In the genomic region with DNA sequence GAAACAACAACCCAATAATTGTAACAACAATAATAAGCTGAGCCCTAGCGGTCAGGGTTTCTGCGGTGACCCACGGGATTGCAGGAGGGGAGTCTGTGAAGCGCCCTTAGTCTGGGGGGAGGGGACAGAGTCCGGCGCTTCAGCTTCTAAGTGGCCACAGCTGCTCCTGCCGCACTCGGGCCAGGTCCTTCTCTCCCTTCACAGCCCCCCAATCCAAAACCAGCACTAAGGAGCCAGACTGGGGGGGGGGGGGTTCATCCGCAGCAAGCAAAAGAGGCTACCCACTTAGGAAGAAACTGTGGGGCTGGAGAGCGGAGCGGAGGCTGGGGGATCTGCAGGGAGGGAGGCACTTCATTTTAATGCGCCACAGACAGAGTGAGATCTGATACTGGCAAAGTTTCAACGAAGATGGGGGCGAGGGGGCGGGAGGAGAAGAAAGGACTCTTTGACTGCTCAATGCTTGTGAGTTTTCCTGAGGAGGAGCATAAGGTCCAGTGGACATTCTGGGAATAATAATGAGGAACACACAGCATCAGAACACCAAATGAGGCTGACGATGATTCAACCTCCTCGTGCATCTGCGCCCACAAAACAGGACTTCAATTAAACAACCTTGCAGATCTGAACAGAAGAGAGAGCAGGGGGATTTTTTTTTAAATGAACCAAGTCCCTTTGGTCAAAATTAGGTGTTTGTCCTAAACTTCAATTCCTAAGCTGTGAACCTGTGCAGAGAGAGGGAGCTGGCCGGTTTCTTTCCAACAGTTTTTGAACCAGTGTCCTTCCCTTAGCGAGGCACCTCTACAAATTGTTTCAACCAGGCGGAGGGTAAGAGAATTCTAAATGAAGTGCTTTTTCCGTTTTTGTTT, we compare ENCODE assay signal across 7 mouse cellular contexts.
DNase-seq lines count a peak whose midpoint lies in the region; ATAC-seq lines count a peak whose summit lies in the region.

No protein-coding gene starts in this region.

- ATAC-seq in embryonic facial prominence, embryonic 13.5 days (ENCODE audit: insufficient number of reproducible peaks, insufficient read depth, low FRiP score, low TSS enrichment, low read depth): peak; percentile 53; the same call in 1 of the 2 replicates
- ATAC-seq in hindbrain, embryonic 15.5 days (ENCODE audit: low FRiP score, low read depth): peak; percentile 93
- ATAC-seq in limb, embryonic 13.5 days (ENCODE audit: low FRiP score, low read depth): peak; percentile 84

- peak overlapping the region; percentile 64 for H3K9ac ChIP-seq in embryonic facial prominence, embryonic 13.5 days
- H3K9ac ChIP-seq in hindbrain, embryonic 15.5 days: peak overlapping the region; percentile 24
- peak overlapping the region; percentile 61 for H3K9ac ChIP-seq in limb, embryonic 13.5 days

- DNase-seq in thymus, postnatal 4 days: peak; percentile 27
- DNase-seq in thymus, postnatal 36 days: no peak
- peak; percentile 84 for DNase-seq in retina, embryonic 14.5 days (ENCODE audit: low spot score)
- no peak for DNase-seq in urinary bladder, postnatal 25 days (ENCODE audit: low spot score)

- H3K4me3 ChIP-seq in embryonic facial prominence, embryonic 13.5 days: peak overlapping the region; percentile 43
- H3K4me3 ChIP-seq in hindbrain, embryonic 15.5 days: peak overlapping the region; percentile 42
- H3K4me3 ChIP-seq in limb, embryonic 13.5 days: peak overlapping the region; percentile 46

- H3K4me2 ChIP-seq in embryonic facial prominence, embryonic 13.5 days: peak overlapping the region; percentile 70
- peak overlapping the region; percentile 81 for H3K4me2 ChIP-seq in hindbrain, embryonic 15.5 days
- H3K4me2 ChIP-seq in limb, embryonic 13.5 days (replicated peaks): peak overlapping the region; percentile 76

- H3K27me3 ChIP-seq in embryonic facial prominence, embryonic 13.5 days: peaks cover 3% of the 10 kb centered on the region; the same call in 1 of the 2 replicates
- H3K27me3 ChIP-seq in hindbrain, embryonic 15.5 days: no peaks in the 10 kb centered on the region
- H3K27me3 ChIP-seq in limb, embryonic 13.5 days: no peaks in the 10 kb centered on the region

- WGBS in embryonic facial prominence, embryonic 13.5 days: 3% methylated on average over 22 of the region's 22 CpGs
- 2% methylated on average over 22 of the region's 22 CpGs for WGBS in hindbrain, embryonic 15.5 days
- WGBS in limb, embryonic 13.5 days: 2% methylated on average over 22 of the region's 22 CpGs

- H3K36me3 ChIP-seq in embryonic facial prominence, embryonic 13.5 days: no peaks in the 10 kb centered on the region
- H3K36me3 ChIP-seq in hindbrain, embryonic 15.5 days: no peaks in the 10 kb centered on the region
- no peaks in the 10 kb centered on the region for H3K36me3 ChIP-seq in limb, embryonic 13.5 days

- H3K27ac ChIP-seq in embryonic facial prominence, embryonic 13.5 days: peak overlapping the region; percentile 77
- peak overlapping the region; percentile 80 for H3K27ac ChIP-seq in hindbrain, embryonic 15.5 days (replicated peaks)
- peak overlapping the region; percentile 15; the same call in 1 of the 2 replicates for H3K27ac ChIP-seq in limb, embryonic 13.5 days

- peaks cover 31% of the 10 kb centered on the region for H3K4me1 ChIP-seq in embryonic facial prominence, embryonic 13.5 days
- H3K4me1 ChIP-seq in hindbrain, embryonic 15.5 days (replicated peaks): peaks cover 19% of the 10 kb centered on the region
- peaks cover 31% of the 10 kb centered on the region for H3K4me1 ChIP-seq in limb, embryonic 13.5 days

- H3K9me3 ChIP-seq in embryonic facial prominence, embryonic 13.5 days: no peaks in the 10 kb centered on the region
- H3K9me3 ChIP-seq in hindbrain, embryonic 15.5 days: no peaks in the 10 kb centered on the region
- H3K9me3 ChIP-seq in limb, embryonic 13.5 days: no peaks in the 10 kb centered on the region

Comparison
In these comparisons a context has a peak if more than half of its experiments do, and no peak if none do; other contexts are left out.
1. DNase-seq: peak in thymus, postnatal 4 days (single experiment) and retina, embryonic 14.5 days (single experiment); none in thymus, postnatal 36 days (0 of 2) and urinary bladder, postnatal 25 days (single experiment).
2. H3K27ac ChIP-seq: peak in every context shown above with its lines; median percentile 80 in hindbrain, embryonic 15.5 days; 77 in embryonic facial prominence, embryonic 13.5 days; 15 in limb, embryonic 13.5 days.
3. Peak in every context shown above with its lines, with median percentiles within 50 percentile points of each other: ATAC-seq, H3K4me2 ChIP-seq, H3K4me3 ChIP-seq and H3K9ac ChIP-seq.